Mouse (Mus musculus) heart, postnatal 36 days (tissue): ENCODE results near the gene Olfr199. TPM values are rescaled to one million over a fixed set of nuclear protein-coding genes. Genes with fewer than 3 reads are reported as not detected.
"Not testable (repeated sequence)": the region's sequence is repeated elsewhere in the genome, so short reads cannot be mapped to it uniquely, and the experiment has no call there.

Experiments used
- DNase-seq, 2 experiments: peaks; one replicate each; pipeline ENCODE4 v3.0.0; 2021 to 2022
- intact Hi-C: fragments of 180-260 bp; cut with DNase I; formaldehyde crosslinking; loops from one replicate; pipeline ENCODE4 v1.15.1; 2025
- total RNA-seq, 2 experiments: library from RNA; stranded (reverse); gene quantifications; 2 replicates each; pipeline ENCODE4 v1.2.3; 2021

Gene Olfr199
- not detected for total RNA-seq

GRCm38 (mm10) chr16:59219667-59220066 lies at the start of gene Olfr199:
Gene Olfr199 (minus strand): TSS chr16:59219767.
- DNase-seq, intact Hi-C loops: not testable (repeated sequence)

- DNase-seq, intact Hi-C loops: not testable (repeated sequence)
Observed at GRCm38 (mm10) chr16:59269097-59269496, 49.5 kb upstream of the Olfr199 start.

GRCm38 (mm10) chr16:59249684-59250083 lies 30.1 kb upstream of the Olfr199 start:
- no peak for DNase-seq
- intact Hi-C loops, result loop anchor here (2.0 kb wide), 1 partner anchor 49 kb away; no protein-coding TSS in a partner anchor

GRCm38 (mm10) chr16:59217861-59218260 lies 1.7 kb downstream of the Olfr199 start:
- intact Hi-C loops, result not testable (repeated sequence)

GRCm38 (mm10) chr16:59203433-59203832 lies 16.1 kb downstream of the Olfr199 start, which contains the start of gene Olfr198:
Gene Olfr198 (minus strand): TSS chr16:59203533.
- intact Hi-C loops, DNase-seq: not testable (repeated sequence)

More at GRCm38 (mm10) chr16:59217861-59218260, 1.7 kb downstream of the Olfr199 start:
- DNase-seq, result not testable (repeated sequence)

- DNase-seq, result no peak
- intact Hi-C loops, result no loop called here
Observed at GRCm38 (mm10) chr16:59170354-59170753, 49.2 kb downstream of the Olfr199 start, which contains the start of gene Olfr196. Gene Olfr196 (minus strand): TSS chr16:59170454.

Other genes starting within 250 kb of the Olfr199 start
- gene Olfr183, start 224.4 kb downstream of the Olfr199 start, total RNA-seq, result not detected
- not detected for gene Olfr186, start 189.5 kb downstream of the Olfr199 start, total RNA-seq
- gene Olfr187, start 180.0 kb downstream of the Olfr199 start, total RNA-seq, result not detected
- not detected for gene Olfr190, start 141.8 kb downstream of the Olfr199 start, total RNA-seq
- gene Olfr191, start 129.9 kb downstream of the Olfr199 start, total RNA-seq, result not detected
- gene Olfr193, start 107.9 kb downstream of the Olfr199 start, total RNA-seq, result not detected
- not detected for gene Olfr194, start 98.7 kb downstream of the Olfr199 start, total RNA-seq
- not detected for gene Olfr195, start 72.7 kb downstream of the Olfr199 start, total RNA-seq
- gene Olfr196, start 49.3 kb downstream of the Olfr199 start, total RNA-seq, result not detected
- gene Olfr198, start 16.2 kb downstream of the Olfr199 start, total RNA-seq, result not detected
- not detected for gene Olfr201, start 52.9 kb upstream of the Olfr199 start, total RNA-seq
- gene Olfr202, start 67.0 kb upstream of the Olfr199 start, total RNA-seq, result not detected
- not detected for gene Olfr203, start 79.1 kb upstream of the Olfr199 start, total RNA-seq
- not detected for gene Olfr204, start 98.5 kb upstream of the Olfr199 start, total RNA-seq
- gene Olfr205, start 111.4 kb upstream of the Olfr199 start, total RNA-seq, result not detected
- not detected for gene Olfr206, start 129.5 kb upstream of the Olfr199 start, total RNA-seq
- not detected for gene Olfr209, start 144.2 kb upstream of the Olfr199 start, total RNA-seq
- gene Gabrr3, start 187.6 kb upstream of the Olfr199 start, total RNA-seq, result not detected